20 mouse cellular contexts compared by ENCODE assay signal in the genomic region with DNA sequence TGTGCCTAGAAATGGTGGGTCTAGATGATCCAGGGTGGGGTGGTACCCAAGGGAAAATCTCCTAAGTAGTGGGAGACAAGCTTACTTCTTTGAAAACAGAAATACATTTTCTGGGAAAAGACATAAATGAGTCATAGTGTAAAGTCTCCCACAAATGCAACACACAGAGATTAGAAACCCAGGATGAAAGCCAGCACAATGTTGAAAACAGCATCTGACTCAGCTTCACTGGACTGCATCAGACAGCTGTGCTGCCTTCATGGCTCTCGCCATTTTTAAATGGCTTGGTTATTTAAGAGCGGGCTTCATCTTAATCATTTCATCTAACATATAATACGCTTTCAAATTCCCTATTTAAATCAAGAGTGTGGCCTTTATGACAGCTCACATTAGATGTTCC.
DNase-seq lines count a peak whose midpoint lies in the region; ATAC-seq and TF ChIP-seq lines count a peak whose summit lies in the region.
"Had no signal": no experiment of that assay in that cellular context is flagged by ENCODE, and none has a peak within 500 bp of the region (broad histone marks: within the 10 kb centered on the region; RNA-seq: fewer than 3 reads in every experiment).

No protein-coding gene starts in this region.

- WGBS in forebrain, embryonic 12.5 days, result 89% methylated on average over 3 of the region's 3 CpGs

- no peaks in the 10 kb centered on the region for H3K4me1 ChIP-seq in forebrain, embryonic 12.5 days
- H3K4me1 ChIP-seq: embryonic facial prominence, embryonic 10.5 days; forebrain, embryonic 13.5 days; heart, embryonic 13.5 days; midbrain, embryonic 15.5 days had no signal

- peak; percentile 100 for ATAC-seq in frontal cortex, adult (ENCODE audit: low TSS enrichment)
- no peak for ATAC-seq in forebrain, embryonic 12.5 days (ENCODE audit: low FRiP score)
- ATAC-seq: forebrain, embryonic 13.5 days; liver, postnatal 0 days; midbrain, embryonic 15.5 days had no signal

- intact Hi-C loops in left cerebral cortex, postnatal 4 days (cut with DNase I), result no loop called here
- intact Hi-C loops in left cerebral cortex, adult 2 months (cut with DNase I), result loop anchor here (5.0 to 10.0 kb wide), 2 partner anchors 160 to 323 kb away; no protein-coding TSS in a partner anchor

- TF ChIP-seq CTCF in left cerebral cortex, adult 2 months (IDR thresholded peaks at IDR 0.05), result no peak

- H3K27ac ChIP-seq in left cerebral cortex, adult 2 months, result peak overlapping the region; percentile 83
- no peak overlapping the region for H3K27ac ChIP-seq in forebrain, embryonic 12.5 days
- H3K27ac ChIP-seq: embryonic facial prominence, embryonic 10.5 days; forebrain, embryonic 13.5 days; heart, embryonic 13.5 days; layer of hippocampus, adult 2 months; midbrain, embryonic 15.5 days had no signal

- H3K4me2 ChIP-seq in forebrain, embryonic 12.5 days, result no peak overlapping the region
- H3K4me2 ChIP-seq: forebrain, embryonic 13.5 days; heart, embryonic 13.5 days; midbrain, embryonic 15.5 days had no signal

- no peak overlapping the region for H3K4me3 ChIP-seq in left cerebral cortex, adult 2 months
- H3K4me3 ChIP-seq in forebrain, embryonic 12.5 days (replicated peaks), result no peak overlapping the region
- H3K4me3 ChIP-seq: embryonic facial prominence, embryonic 10.5 days; forebrain, embryonic 13.5 days; heart, embryonic 13.5 days; layer of hippocampus, adult 2 months; midbrain, embryonic 15.5 days had no signal

- H3K36me3 ChIP-seq in forebrain, embryonic 12.5 days (replicated peaks), result no peaks in the 10 kb centered on the region
- H3K36me3 ChIP-seq: embryonic facial prominence, embryonic 10.5 days; G1E; heart, embryonic 13.5 days; midbrain, embryonic 15.5 days had no signal

- no peaks in the 10 kb centered on the region for H3K9me3 ChIP-seq in forebrain, embryonic 12.5 days
- H3K9me3 ChIP-seq: embryonic facial prominence, embryonic 10.5 days; forebrain, embryonic 13.5 days; G1E; heart, embryonic 13.5 days; midbrain, embryonic 15.5 days had no signal

- H3K27me3 ChIP-seq in forebrain, embryonic 12.5 days, result no peaks in the 10 kb centered on the region
- H3K27me3 ChIP-seq: forebrain, embryonic 13.5 days; heart, embryonic 13.5 days; midbrain, embryonic 15.5 days had no signal

- DNase-seq in frontal cortex, postnatal 14 days (ENCODE audit: low spot score in 2 of 2), result no peak
- peak; percentile 45 for DNase-seq in left cerebral cortex, adult 11 months (ENCODE audit: low spot score)
- DNase-seq in left cerebral cortex, postnatal 4 days, result no peak
- no peak for DNase-seq in left cerebral cortex, adult 2 months (ENCODE audit: extremely low spot score in 1 of 2, low spot score in 2 of 2)
- DNase-seq in right cerebral cortex, postnatal 25 days, result peak; percentile 36
- no peak for DNase-seq in retina, embryonic 14.5 days (ENCODE audit: low spot score)
- DNase-seq: adrenal gland, postnatal 25 days; cerebellum, adult 8-10 months; kidney, adult 11 months; kidney, postnatal 10 days; liver, postnatal 0 days; retina, postnatal 1 day had no signal

- no peak overlapping the region for H3K9ac ChIP-seq in forebrain, embryonic 12.5 days
- H3K9ac ChIP-seq: forebrain, embryonic 13.5 days; heart, embryonic 13.5 days; liver, postnatal 0 days; midbrain, embryonic 15.5 days had no signal

Comparison
In these comparisons a context has a peak if more than half of its experiments do, and no peak if none do; other contexts are left out.
1. DNase-seq: peak in left cerebral cortex, adult 11 months (single experiment) and right cerebral cortex, postnatal 25 days (single experiment); none in frontal cortex, postnatal 14 days (0 of 2), left cerebral cortex, postnatal 4 days (single experiment), left cerebral cortex, adult 2 months (0 of 2) and retina, embryonic 14.5 days (single experiment).